Mouse (Mus musculus) myocyte (in vitro differentiated cells): ENCODE data around the gene C2cd4a.

Experiments used
- MAX ChIP-seq: IDR thresholded peaks from one replicate; pipeline ENCODE4 v1.6.1; 2011; ENCODE audit warnings: low read depth, mild to moderate bottlenecking, control low read depth
- POLR2A ChIP-seq: IDR thresholded peaks from one replicate; pipeline ENCODE4 v1.6.1; 2011; ENCODE audit warnings: low read depth, mild to moderate bottlenecking, control low read depth, moderate library complexity; ENCODE audit not compliant: insufficient read length
- USF1 ChIP-seq: IDR thresholded peaks from one replicate; pipeline ENCODE4 v1.6.1; 2011; ENCODE audit warnings: low read depth, mild to moderate bottlenecking, control low read depth, moderate library complexity

DNA sequence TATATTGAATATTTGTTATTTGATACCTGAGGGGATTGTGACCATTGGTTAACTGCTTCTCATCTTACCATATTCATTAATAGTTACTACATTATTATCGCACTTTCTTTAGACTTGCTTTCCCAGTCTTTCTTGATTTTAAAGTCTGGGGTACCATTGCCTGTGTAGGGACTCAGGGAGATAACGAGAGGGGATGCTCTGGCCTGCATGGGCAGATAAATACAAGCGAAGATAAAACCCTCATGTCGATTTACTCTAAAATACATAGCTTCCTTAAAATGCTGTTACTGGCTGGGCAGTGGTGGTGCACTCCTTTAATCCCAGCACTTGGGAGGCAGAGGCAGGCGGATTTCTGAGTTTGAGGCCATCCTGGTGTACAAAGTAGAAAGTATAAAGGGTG is 31.2 kb upstream of the C2cd4a start:
- no peak for TF ChIP-seq POLR2A
- TF ChIP-seq MAX: no peak
- no peak for TF ChIP-seq USF1
